ENCODE assay signal across 17 mouse cellular contexts in the genomic region with DNA sequence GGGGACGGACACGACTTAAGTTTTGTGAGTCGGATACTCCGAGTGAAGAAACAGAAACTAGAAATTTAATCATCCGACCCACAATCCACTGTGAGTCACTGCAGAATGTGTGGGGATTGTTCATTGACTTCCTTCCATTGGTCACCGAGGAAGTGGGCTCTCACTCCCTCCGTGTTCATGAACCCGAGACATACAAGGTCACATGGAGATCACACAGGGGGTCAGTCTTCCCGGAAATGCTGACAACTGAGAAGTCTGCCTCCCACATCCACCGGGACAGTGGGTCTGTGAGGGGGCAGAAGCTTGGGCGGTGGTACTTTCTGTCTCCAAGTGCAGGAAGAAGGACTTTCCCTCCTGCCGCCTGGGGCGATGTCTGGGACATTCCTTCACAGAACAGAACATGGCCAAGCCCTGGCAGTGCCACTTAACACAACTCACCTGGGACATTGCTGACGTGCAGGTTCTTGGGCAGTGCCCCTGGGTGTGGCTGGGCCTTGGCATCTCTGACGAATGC.
A peak's percentile ranks its signal among the peaks of the same experiment; 100 is the strongest.
DNase-seq lines count a peak whose midpoint lies in the region; ATAC-seq and TF ChIP-seq lines count a peak whose summit lies in the region.
"Had no signal": no experiment of that assay in that cellular context is flagged by ENCODE, and none has a peak within 500 bp of the region (broad histone marks: within the 10 kb centered on the region; RNA-seq: fewer than 3 reads in every experiment).

No protein-coding gene starts in this region.

- ATAC-seq in lung, postnatal 0 days, result peak; percentile 96
- ATAC-seq: CD4-positive, CD25-positive, alpha-beta regulatory T cell, adult 4 months; forebrain, embryonic 15.5 days; hindbrain, embryonic 16.5 days; midbrain, embryonic 16.5 days had no signal

- 49% methylated on average over 15 of the region's 15 CpGs for WGBS in lung, postnatal 0 days

- DNase-seq in kidney, postnatal 10 days, result peak; percentile 20
- DNase-seq in kidney, postnatal 36 days, result no peak
- DNase-seq in lung, postnatal 0 days (ENCODE audit: low spot score), result peak; percentile 91
- DNase-seq in splenic B cell, adult 2 months (ENCODE audit: low read depth, low spot score), result peak; percentile 55
- no peak for DNase-seq in spleen, postnatal 14 days (ENCODE audit: low spot score in 2 of 2)
- no peak for DNase-seq in ovary, postnatal 14 days (ENCODE audit: low spot score)
- DNase-seq: cerebellum, adult 11 months; cerebellum, postnatal 25 days; gastrocnemius, postnatal 14 days; kidney, adult 18-20 months; right cerebral cortex, postnatal 25 days had no signal

- no peaks in the 10 kb centered on the region for H3K9me3 ChIP-seq in E14TG2a.4 (ENCODE audit: low read length)
- no peaks in the 10 kb centered on the region for H3K9me3 ChIP-seq in lung, postnatal 0 days (ENCODE audit: low read length)
- H3K9me3 ChIP-seq: forebrain, embryonic 15.5 days; heart, embryonic 10.5 days had no signal

- no peak overlapping the region for H3K9ac ChIP-seq in lung, postnatal 0 days (replicated peaks; ENCODE audit: low read depth)
- H3K9ac ChIP-seq: forebrain, embryonic 15.5 days had no signal

- no peaks in the 10 kb centered on the region for H3K36me3 ChIP-seq in E14TG2a.4 (ENCODE audit: insufficient read depth, low read length)
- no peaks in the 10 kb centered on the region for H3K36me3 ChIP-seq in lung, postnatal 0 days (ENCODE audit: insufficient read depth, low read length)
- no peaks in the 10 kb centered on the region for H3K36me3 ChIP-seq in splenic B cell, adult 2 months (ENCODE audit: control insufficient read depth, insufficient read depth, low read length, poor library complexity, severe bottlenecking)
- H3K36me3 ChIP-seq: forebrain, embryonic 15.5 days; heart, embryonic 10.5 days had no signal

- H3K4me2 ChIP-seq in lung, postnatal 0 days (replicated peaks; ENCODE audit: low read depth, low read length), result no peak overlapping the region
- H3K4me2 ChIP-seq: forebrain, embryonic 15.5 days had no signal

- no peak for TF ChIP-seq CTCF in E14TG2a.4 (conservative IDR thresholded peaks at IDR 0.05; ENCODE audit: low read length)
- peak; percentile 6; the same call in 1 of the 2 replicates for TF ChIP-seq CTCF in lung, postnatal 0 days (IDR thresholded peaks at IDR 0.05)

- TF ChIP-seq EP300 in lung, postnatal 0 days (IDR thresholded peaks at IDR 0.05), result peak; percentile 100

- peak overlapping the region; percentile 27; the same call in 1 of the 2 replicates for H3K4me3 ChIP-seq in E14TG2a.4 (replicated peaks; ENCODE audit: low read length)
- no peak overlapping the region for H3K4me3 ChIP-seq in lung, postnatal 0 days (ENCODE audit: low read depth, low read length)
- H3K4me3 ChIP-seq: forebrain, embryonic 15.5 days; heart, embryonic 10.5 days had no signal

- H3K4me1 ChIP-seq in E14TG2a.4 (replicated peaks; ENCODE audit: low read depth, low read length), result peaks cover 47% of the 10 kb centered on the region
- H3K4me1 ChIP-seq in lung, postnatal 0 days (ENCODE audit: insufficient read depth, low read depth, low read length), result no peaks in the 10 kb centered on the region; the same call in 1 of the 2 replicates

- peaks cover 42% of the 10 kb centered on the region for H3K27me3 ChIP-seq in E14TG2a.4 (ENCODE audit: insufficient read depth, low read length)
- no peaks in the 10 kb centered on the region for H3K27me3 ChIP-seq in lung, postnatal 0 days (replicated peaks; ENCODE audit: insufficient read depth, low read length)
- H3K27me3 ChIP-seq in splenic B cell, adult 2 months (ENCODE audit: control insufficient read depth, insufficient read depth, low read length, poor library complexity, severe bottlenecking), result no peaks in the 10 kb centered on the region
- H3K27me3 ChIP-seq: forebrain, embryonic 15.5 days had no signal

- peak overlapping the region; percentile 81 for H3K27ac ChIP-seq in lung, postnatal 0 days (ENCODE audit: low read length)
- H3K27ac ChIP-seq: forebrain, embryonic 15.5 days; heart, embryonic 10.5 days had no signal

Comparison
In these comparisons a context has a peak if more than half of its experiments do, and no peak if none do; other contexts are left out.
1. DNase-seq: peak in kidney, postnatal 10 days (single experiment), lung, postnatal 0 days (single experiment) and splenic B cell, adult 2 months (single experiment); none in kidney, postnatal 36 days (0 of 2), spleen, postnatal 14 days (0 of 2) and ovary, postnatal 14 days (single experiment).